Mouse (Mus musculus) intestine, embryonic 16.5 days (tissue): ENCODE data around the gene D230025D16Rik. TPM values are rescaled to one million over a fixed set of nuclear protein-coding genes. Genes with fewer than 3 reads are reported as not detected.

Experiments
- polyA plus RNA-seq: library from polyadenylated mRNA; unstranded; fragments of >200 nt; fragmentation: Nextera tagmentation; extraction: Ambion mirVana; gene quantifications from 2 replicates; pipeline ENCODE4 v1.2.1, GENCODE M21; 2015

D230025D16Rik gene
- polyA plus RNA-seq, 1 experiment from 2014 or later: 20.6 TPM

Other genes with a start within 250 kb of the D230025D16Rik start
- gene Ces2h, start 224.3 kb upstream of the D230025D16Rik start, polyA plus RNA-seq: 0.05 TPM in 1 of 2 replicates, not detected in the other
- not detected in 2 replicates for gene Ces3a, start 176.5 kb upstream of the D230025D16Rik start, polyA plus RNA-seq
- not detected in 2 replicates for gene Ces3b, start 141.4 kb upstream of the D230025D16Rik start, polyA plus RNA-seq
- gene Ces4a, start 93.3 kb upstream of the D230025D16Rik start, polyA plus RNA-seq: not detected in 2 replicates
- 27.4 and 28.2 TPM in 2 replicates for gene Cbfb, start 54.5 kb upstream of the D230025D16Rik start, polyA plus RNA-seq
- 16.2 and 17.5 TPM in 2 replicates for gene B3gnt9, start 30.0 kb downstream of the D230025D16Rik start, polyA plus RNA-seq
- 44.9 and 46.0 TPM in 2 replicates for gene Tradd, start 39.5 kb downstream of the D230025D16Rik start, polyA plus RNA-seq
- 6.0 and 6.8 TPM in 2 replicates for gene Fbxl8, start 39.5 kb downstream of the D230025D16Rik start, polyA plus RNA-seq
- gene Hsf4, start 44.7 kb downstream of the D230025D16Rik start, polyA plus RNA-seq: 0.17 and 0.18 TPM in 2 replicates
- 1.3 and 1.4 TPM in 2 replicates for gene Nol3, start 51.0 kb downstream of the D230025D16Rik start, polyA plus RNA-seq
- gene 4931428F04Rik, start 64.7 kb downstream of the D230025D16Rik start, polyA plus RNA-seq: 6.7 and 7.2 TPM in 2 replicates
- gene Exoc3l, start 71.0 kb downstream of the D230025D16Rik start, polyA plus RNA-seq: 6.6 and 7.4 TPM in 2 replicates
- 86.7 and 89.2 TPM in 2 replicates for gene E2f4, start 72.5 kb downstream of the D230025D16Rik start, polyA plus RNA-seq
- gene Elmo3, start 80.5 kb downstream of the D230025D16Rik start, polyA plus RNA-seq: 28.0 and 30.3 TPM in 2 replicates
- 1.5 and 1.8 TPM in 2 replicates for gene Lrrc29, start 101.1 kb downstream of the D230025D16Rik start, polyA plus RNA-seq
- 141 and 142 TPM in 2 replicates for gene Tmem208, start 101.2 kb downstream of the D230025D16Rik start, polyA plus RNA-seq
- 1.4 and 1.8 TPM in 2 replicates for gene Fhod1, start 122.8 kb downstream of the D230025D16Rik start, polyA plus RNA-seq
- gene Slc9a5, start 123.7 kb downstream of the D230025D16Rik start, polyA plus RNA-seq: 0.93 and 1.1 TPM in 2 replicates
- 0.06 and 0.15 TPM in 2 replicates for gene Plekhg4, start 148.1 kb downstream of the D230025D16Rik start, polyA plus RNA-seq
- 0.04 TPM in 1 of 2 replicates, not detected in the other for gene Kctd19, start 188.4 kb downstream of the D230025D16Rik start, polyA plus RNA-seq
- gene Lrrc36, start 188.4 kb downstream of the D230025D16Rik start, polyA plus RNA-seq: 0.07 TPM in 1 of 2 replicates, not detected in the other
- gene Tppp3, start 246.4 kb downstream of the D230025D16Rik start, polyA plus RNA-seq: 41.9 and 42.3 TPM in 2 replicates